Mouse (Mus musculus): ENCODE data around the gene Tenm4. TPM values are rescaled to one million over a fixed set of nuclear protein-coding genes. Genes with fewer than 3 reads are reported as not detected.

Gene Tenm4
- total and polyA plus RNA-seq, 3 experiments = 0.03 to 0.26 (median 0.04) TPM

- no peak overlapping the region for H3K4me3 ChIP-seq (replicated peaks in 1 of 3; ENCODE audit: low read depth in 2 of 3, low read length in 2 of 3, poor library complexity in 1 of 3)
- no peaks in the 10 kb centered on the region for H3K27me3 ChIP-seq (replicated peaks)
- no peak for DNase-seq (ENCODE audit: extremely low read depth)
- H3K27ac ChIP-seq (ENCODE audit: insufficient read depth, low read depth) = no peak overlapping the region
- H3K79me2 ChIP-seq (replicated peaks; ENCODE audit: control insufficient read depth, extremely low read depth, insufficient read depth, poor library complexity, severe bottlenecking) = no peaks in the 10 kb centered on the region
- no peak for TF ChIP-seq NRF1 (IDR thresholded peaks at IDR 0.05; ENCODE audit: low read depth, low read length)
- TF ChIP-seq MAZ (IDR thresholded peaks at IDR 0.05; ENCODE audit: low read depth, low read length) = no peak
- no peak for TF ChIP-seq ZKSCAN1 (IDR thresholded peaks at IDR 0.05; ENCODE audit: borderline replicate concordance, low read depth, low read length)
- TF ChIP-seq MYC (IDR thresholded peaks at IDR 0.05; ENCODE audit: low read depth, low read length) = no peak
- no peak for TF ChIP-seq TBP (conservative IDR thresholded peaks at IDR 0.05; ENCODE audit: low read depth, low read length)
- no peak for TF ChIP-seq EP300 (IDR thresholded peaks at IDR 0.05; ENCODE audit: low read length)
- TF ChIP-seq POLR2A (IDR thresholded peaks at IDR 0.05; ENCODE audit: low read depth, low read length) = no peak
- TF ChIP-seq UBTF (IDR thresholded peaks at IDR 0.05; ENCODE audit: low read depth, low read length) = no peak
- no peak for TF ChIP-seq NELFE (IDR thresholded peaks at IDR 0.05; ENCODE audit: low read depth, low read length)
- no peak for TF ChIP-seq GABPA (IDR thresholded peaks at IDR 0.05; ENCODE audit: insufficient replicate concordance, low read depth, low read length)
- no peak for TF ChIP-seq ZC3H11A (IDR thresholded peaks at IDR 0.05; ENCODE audit: low read depth, low read length)
- no peak for TF ChIP-seq ZNF384 (IDR thresholded peaks at IDR 0.05; ENCODE audit: low read depth, low read length)
- TF ChIP-seq ZMIZ1 (IDR thresholded peaks at IDR 0.05; ENCODE audit: low read depth, low read length) = no peak
- TF ChIP-seq RAD21 (IDR thresholded peaks at IDR 0.05; ENCODE audit: low read depth, low read length) = no peak
- TF ChIP-seq CHD1 (IDR thresholded peaks at IDR 0.05; ENCODE audit: low read depth, low read length) = no peak
- in situ Hi-C loops (cut with MboI; ENCODE audit: low pct_ligation_motif_present, low pct_unique_long_range_greater_than_20kb, low sequenced_read_pairs) = no loop called here
- H3K36me3 ChIP-seq (replicated peaks in 1 of 2; ENCODE audit: control insufficient read depth in 1 of 2, insufficient read depth in 1 of 2, low read length in 1 of 2) = no peaks in the 10 kb centered on the region
- H3K9ac ChIP-seq (ENCODE audit: insufficient read depth, low read depth) = no peak overlapping the region
- H3K9me3 ChIP-seq (replicated peaks; ENCODE audit: low read length) = no peaks in the 10 kb centered on the region
- 0 out of 4 replicates have a peak, but pooled peaks cover 0 to under 1% of the 10 kb centered on the region in 2 experiments for H3K4me1 ChIP-seq (ENCODE audit: control insufficient read depth in 1 of 2, insufficient read depth in 2 of 2)
- dilution Hi-C loops (cut with MboI; ENCODE audit: extremely low pct_ligation_motif_present, extremely low pct_unique_long_range_greater_than_20kb, low sequenced_read_pairs) = no loop called here
- H3K4me2 ChIP-seq (ENCODE audit: insufficient read depth, low read depth, poor library complexity, severe bottlenecking) = no peak overlapping the region
Measured at GRCm38 (mm10) chr7:96385850-96386249, 214.8 kb downstream of the Tenm4 start.

- H3K4me2 ChIP-seq (ENCODE audit: insufficient read depth, low read depth, poor library complexity, severe bottlenecking) = no peak overlapping the region
- H3K4me1 ChIP-seq (ENCODE audit: control insufficient read depth in 1 of 2, insufficient read depth in 2 of 2) = peaks cover 0 to 4% of the 10 kb centered on the region in 2 experiments; a peak in 1 of 4 replicates
- no peak overlapping the region for H3K4me3 ChIP-seq (replicated peaks in 1 of 3; ENCODE audit: low read depth in 2 of 3, low read length in 2 of 3, poor library complexity in 1 of 3)
- H3K9ac ChIP-seq (ENCODE audit: insufficient read depth, low read depth) = no peak overlapping the region
- H3K9me3 ChIP-seq (replicated peaks; ENCODE audit: low read length) = no peaks in the 10 kb centered on the region
- TF ChIP-seq RCOR1 (conservative IDR thresholded peaks at IDR 0.05; ENCODE audit: low read depth, low read length) = no peak
- no peak for TF ChIP-seq TCF12 (IDR thresholded peaks at IDR 0.05; ENCODE audit: low read depth, low read length)
- TF ChIP-seq E2F4 (IDR thresholded peaks at IDR 0.05; ENCODE audit: insufficient replicate concordance, low read depth, low read length) = no peak
- TF ChIP-seq JUND (conservative IDR thresholded peaks at IDR 0.05; ENCODE audit: low read depth, low read length) = no peak
- TF ChIP-seq JUN (IDR thresholded peaks at IDR 0.05; ENCODE audit: insufficient read depth, low read depth, low read length) = no peak
- TF ChIP-seq MAX (IDR thresholded peaks at IDR 0.05; ENCODE audit: low read length) = no peak
- TF ChIP-seq ZKSCAN1 (IDR thresholded peaks at IDR 0.05; ENCODE audit: borderline replicate concordance, low read depth, low read length) = no peak
- no peak for TF ChIP-seq HCFC1 (IDR thresholded peaks at IDR 0.05; ENCODE audit: low read depth, low read length)
- TF ChIP-seq NRF1 (IDR thresholded peaks at IDR 0.05; ENCODE audit: low read depth, low read length) = no peak
- TF ChIP-seq GABPA (IDR thresholded peaks at IDR 0.05; ENCODE audit: insufficient replicate concordance, low read depth, low read length) = no peak
- TF ChIP-seq CTCF (conservative IDR thresholded peaks at IDR 0.05 in 1 of 2, IDR thresholded peaks at IDR 0.05 in 1 of 2; ENCODE audit: low read depth in 2 of 2, low read length in 2 of 2) = no peak
- TF ChIP-seq KAT2A (IDR thresholded peaks at IDR 0.05; ENCODE audit: insufficient replicate concordance, low read length) = no peak
- TF ChIP-seq SIN3A (IDR thresholded peaks at IDR 0.05; ENCODE audit: low read length) = no peak
- in situ Hi-C loops (cut with MboI; ENCODE audit: low pct_ligation_motif_present, low pct_unique_long_range_greater_than_20kb, low sequenced_read_pairs) = no loop called here
- H3K79me2 ChIP-seq (replicated peaks; ENCODE audit: control insufficient read depth, extremely low read depth, insufficient read depth, poor library complexity, severe bottlenecking) = no peaks in the 10 kb centered on the region
- H3K27me3 ChIP-seq (replicated peaks) = no peaks in the 10 kb centered on the region
- H3K27ac ChIP-seq (ENCODE audit: insufficient read depth, low read depth) = no peak overlapping the region
- dilution Hi-C loops (cut with MboI; ENCODE audit: extremely low pct_ligation_motif_present, extremely low pct_unique_long_range_greater_than_20kb, low sequenced_read_pairs) = no loop called here
- H3K36me3 ChIP-seq (replicated peaks in 1 of 2; ENCODE audit: control insufficient read depth in 1 of 2, insufficient read depth in 1 of 2, low read length in 1 of 2) = no peaks in the 10 kb centered on the region
- no peak for DNase-seq (ENCODE audit: extremely low read depth)
Measured at GRCm38 (mm10) chr7:96390034-96390670, 219.1 kb downstream of the Tenm4 start.

Measured in CH12.LX (cell line).